22 mouse cellular contexts compared by ENCODE assay signal in genomic region chr7:18710331-18710730, GRCm38 (mm10). TPM values are rescaled to one million over a fixed set of nuclear protein-coding genes. Genes with fewer than 3 reads are reported as not detected.
DNase-seq lines count a peak whose midpoint lies in the region; ATAC-seq and TF ChIP-seq lines count a peak whose summit lies in the region.
"Not testable (repeated sequence)": the region's sequence is repeated elsewhere in the genome, so short reads cannot be mapped to it uniquely, and the experiment has no call there.
"Had no signal": no experiment of that assay in that cellular context is flagged by ENCODE, and none has a peak within 500 bp of the region (broad histone marks: within the 10 kb centered on the region; RNA-seq: fewer than 3 reads in every experiment).

No protein-coding gene starts in this region.

- not testable (repeated sequence) for TF ChIP-seq POLR2A in CH12.LX (IDR thresholded peaks at IDR 0.05; ENCODE audit: low read depth, low read length)

- not testable (repeated sequence) for H3K79me2 ChIP-seq in CH12.LX (replicated peaks; ENCODE audit: control insufficient read depth, extremely low read depth, insufficient read depth, poor library complexity, severe bottlenecking)

- dilution Hi-C loops in CH12.LX (cut with MboI; ENCODE audit: extremely low pct_ligation_motif_present, extremely low pct_unique_long_range_greater_than_20kb, low sequenced_read_pairs): not testable (repeated sequence)

- H3K9me3 ChIP-seq in CH12.LX (replicated peaks; ENCODE audit: low read length); forebrain, embryonic 14.5 days (replicated peaks; ENCODE audit: control insufficient read depth, low read length); hindbrain, embryonic 14.5 days (ENCODE audit: control insufficient read depth, low read length): not testable (repeated sequence)

- peak; percentile 7 for DNase-seq in CH12.LX (ENCODE audit: extremely low read depth)
- DNase-seq in cerebellum, adult 9-10 months: peak; percentile 1
- DNase-seq in forebrain, embryonic 14.5 days (ENCODE audit: low spot score): peak; percentile 20
- DNase-seq in hindbrain, embryonic 14.5 days (ENCODE audit: low spot score): peak; percentile 23
- DNase-seq in layer of hippocampus, adult 2 months (ENCODE audit: low spot score in 2 of 2): not testable (repeated sequence)
- DNase-seq in lung, postnatal 10 days: peak; percentile 13
- peak; percentile 28 for DNase-seq in retina, postnatal 1 day

- not testable (repeated sequence) for H3K4me3 ChIP-seq in CH12.LX (replicated peaks in 1 of 3; ENCODE audit: low read depth in 2 of 3, low read length in 2 of 3, poor library complexity in 1 of 3); forebrain, embryonic 14.5 days (ENCODE audit: low read depth, low read length); hindbrain, embryonic 14.5 days (replicated peaks; ENCODE audit: low read length); layer of hippocampus, adult 2 months

- H3K36me3 ChIP-seq in CH12.LX (replicated peaks in 1 of 2; ENCODE audit: control insufficient read depth in 1 of 2, insufficient read depth in 1 of 2, low read length in 1 of 2); forebrain, embryonic 14.5 days (ENCODE audit: control insufficient read depth, insufficient read depth, low read length); hindbrain, embryonic 14.5 days (replicated peaks; ENCODE audit: control insufficient read depth, insufficient read depth): not testable (repeated sequence)

- WGBS in forebrain, embryonic 14.5 days: 74% methylated on average over 4 of the region's 4 CpGs
- WGBS in hindbrain, embryonic 14.5 days: 75% methylated on average over 4 of the region's 4 CpGs

- TF ChIP-seq RAD21 in CH12.LX (IDR thresholded peaks at IDR 0.05; ENCODE audit: low read depth, low read length): peak; percentile 7

- not testable (repeated sequence) for H3K4me2 ChIP-seq in CH12.LX (ENCODE audit: insufficient read depth, low read depth, poor library complexity, severe bottlenecking); forebrain, embryonic 14.5 days (ENCODE audit: low read length); hindbrain, embryonic 14.5 days (replicated peaks)

- not testable (repeated sequence) for H3K4me1 ChIP-seq in CH12.LX (ENCODE audit: control insufficient read depth in 1 of 2, insufficient read depth in 2 of 2); forebrain, embryonic 14.5 days (ENCODE audit: control insufficient read depth, insufficient read depth, low read length); hindbrain, embryonic 14.5 days (replicated peaks; ENCODE audit: control insufficient read depth, insufficient read depth, low read length)

- not testable (repeated sequence) for ATAC-seq in forebrain, embryonic 14.5 days; hindbrain, embryonic 14.5 days (ENCODE audit: low FRiP score)

- H3K27ac ChIP-seq in CH12.LX (ENCODE audit: insufficient read depth, low read depth); forebrain, embryonic 14.5 days (ENCODE audit: low read depth, low read length); hindbrain, embryonic 14.5 days; layer of hippocampus, adult 2 months: not testable (repeated sequence)

- not testable (repeated sequence) for H3K9ac ChIP-seq in CH12.LX (ENCODE audit: insufficient read depth, low read depth); forebrain, embryonic 14.5 days (ENCODE audit: low read length); hindbrain, embryonic 14.5 days

- not testable (repeated sequence) for TF ChIP-seq EP300 in CH12.LX (IDR thresholded peaks at IDR 0.05; ENCODE audit: low read length)

- H3K27me3 ChIP-seq in CH12.LX (replicated peaks): peaks cover 15% of the 10 kb centered on the region
- H3K27me3 ChIP-seq in forebrain, embryonic 14.5 days (replicated peaks; ENCODE audit: control insufficient read depth, insufficient read depth, low read length); hindbrain, embryonic 14.5 days (ENCODE audit: control insufficient read depth, insufficient read depth, low read length): not testable (repeated sequence)

- in situ Hi-C loops in CH12.LX (cut with MboI; ENCODE audit: low pct_ligation_motif_present, low pct_unique_long_range_greater_than_20kb, low sequenced_read_pairs): not testable (repeated sequence)

- TF ChIP-seq CTCF in CH12.LX (conservative IDR thresholded peaks at IDR 0.05 in 1 of 2, IDR thresholded peaks at IDR 0.05 in 1 of 2; ENCODE audit: low read depth in 2 of 2, low read length in 2 of 2): peak; percentile 36 to 56; a peak in 3 of 4 replicates
- peak; percentile 73 for TF ChIP-seq CTCF in layer of hippocampus, adult 2 months (conservative IDR thresholded peaks at IDR 0.05)

TF ChIP-seq in CH12.LX, 34 proteins besides CTCF, POLR2A, EP300 and RAD21:
- peak; percentile 51 for TF ChIP-seq SMC3 (IDR thresholded peaks at IDR 0.05; ENCODE audit: low read depth, low read length)

RNA-seq across cellular contexts. Expression of gene Psg22, which starts 7.6 kb away (rescaled TPM):
- total RNA-seq in CH12.LX (2012; rRNA removed): not detected in 2 replicates
- not detected in 2 replicates for total RNA-seq in CH12.LX (2014; rRNA removed)
- polyA plus RNA-seq in CH12.LX (2012; ENCODE audit: insufficient read length, low read depth): not detected in 2 replicates
- not detected in 2 replicates for polyA plus RNA-seq in forebrain, embryonic 14.5 days (2014; fragmentation: Nextera tagmentation; extraction: Ambion mirVana)
- polyA plus RNA-seq in hindbrain, embryonic 14.5 days (2014; fragmentation: Nextera tagmentation; extraction: Ambion mirVana): not detected in 2 replicates
- not detected for total RNA-seq in layer of hippocampus, adult 2 months (2021)
- total RNA-seq: adrenal gland, postnatal 25 days; gastrocnemius, postnatal 4 days; heart, postnatal 4 days; layer of hippocampus, adult 18-20 months; left cerebral cortex, postnatal 4 days had no signal
- polyA plus RNA-seq: CD4-positive, CD25-positive, alpha-beta regulatory T cell, adult 4 months; cerebellum, adult 2 months; cortical plate, adult 2 months; forebrain, embryonic 13.5 days; heart, embryonic 13.5 days; inflammation-experienced regulatory T-cells, adult 6 months; kidney, embryonic 15.5 days; neural tube, embryonic 14.5 days; urinary bladder, adult 2 months had no signal

RNA-seq across cellular contexts. Expression of gene Psg20, which starts 24.3 kb away (rescaled TPM):
- total RNA-seq in CH12.LX (2012; rRNA removed) (not detected in 2 replicates), CH12.LX (2014; rRNA removed) (not detected in 2 replicates)
- polyA plus RNA-seq in CH12.LX (2012; ENCODE audit: insufficient read length, low read depth): not detected in 2 replicates
- not detected in 2 replicates for polyA plus RNA-seq in forebrain, embryonic 14.5 days (2014; fragmentation: Nextera tagmentation; extraction: Ambion mirVana)
- not detected in 2 replicates for polyA plus RNA-seq in hindbrain, embryonic 14.5 days (2014; fragmentation: Nextera tagmentation; extraction: Ambion mirVana)
- total RNA-seq in layer of hippocampus, adult 2 months (2021): not detected
- total RNA-seq: adrenal gland, postnatal 25 days; gastrocnemius, postnatal 4 days; heart, postnatal 4 days; layer of hippocampus, adult 18-20 months; left cerebral cortex, postnatal 4 days had no signal
- polyA plus RNA-seq: CD4-positive, CD25-positive, alpha-beta regulatory T cell, adult 4 months; cerebellum, adult 2 months; cortical plate, adult 2 months; forebrain, embryonic 13.5 days; heart, embryonic 13.5 days; inflammation-experienced regulatory T-cells, adult 6 months; kidney, embryonic 15.5 days; liver, embryonic 12.5 days; neural tube, embryonic 14.5 days; urinary bladder, adult 2 months had no signal

RNA-seq across cellular contexts. Expression of gene Psg21, which starts 53.8 kb away (rescaled TPM):
- not detected in 2 replicates for total RNA-seq in CH12.LX (2012; rRNA removed)
- total RNA-seq in CH12.LX (2014; rRNA removed): not detected in 2 replicates
- polyA plus RNA-seq in CH12.LX (2012; ENCODE audit: insufficient read length, low read depth): not detected in 2 replicates
- not detected in 2 replicates for polyA plus RNA-seq in forebrain, embryonic 14.5 days (2014; fragmentation: Nextera tagmentation; extraction: Ambion mirVana)
- not detected in 2 replicates for polyA plus RNA-seq in hindbrain, embryonic 14.5 days (2014; fragmentation: Nextera tagmentation; extraction: Ambion mirVana)
- not detected for total RNA-seq in layer of hippocampus, adult 2 months (2021)
- total RNA-seq: adrenal gland, postnatal 25 days; gastrocnemius, postnatal 4 days; heart, postnatal 4 days; layer of hippocampus, adult 18-20 months; left cerebral cortex, postnatal 4 days had no signal
- polyA plus RNA-seq: CD4-positive, CD25-positive, alpha-beta regulatory T cell, adult 4 months; cerebellum, adult 2 months; cortical plate, adult 2 months; forebrain, embryonic 13.5 days; heart, embryonic 13.5 days; inflammation-experienced regulatory T-cells, adult 6 months; kidney, embryonic 15.5 days; liver, embryonic 12.5 days; neural tube, embryonic 14.5 days; urinary bladder, adult 2 months had no signal
